In the genomic region with DNA sequence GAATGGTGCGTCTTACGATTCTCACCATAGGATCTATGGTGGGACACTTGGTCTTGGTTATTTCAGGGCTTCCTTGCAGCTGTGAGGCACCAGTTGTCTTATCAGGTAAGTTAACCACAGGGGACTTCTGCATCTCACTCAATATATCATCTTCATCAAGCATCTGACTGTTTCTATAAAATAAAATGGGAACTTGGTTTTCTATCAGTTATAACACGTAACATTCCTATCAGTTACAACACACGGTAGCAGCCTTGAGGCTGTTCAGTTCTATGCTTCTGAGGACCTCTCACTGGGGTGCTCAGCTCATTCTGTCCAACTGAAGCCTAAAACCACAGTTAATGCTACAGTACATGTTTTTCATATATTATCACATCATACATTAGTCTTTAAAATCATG, we compare ENCODE assay signal across 21 mouse cellular contexts. TPM values are rescaled to one million over a fixed set of nuclear protein-coding genes. Genes with fewer than 3 reads are reported as not detected.
DNase-seq lines count a peak whose midpoint lies in the region; ATAC-seq and TF ChIP-seq lines count a peak whose summit lies in the region.
"Had no signal": no experiment of that assay in that cellular context is flagged by ENCODE, and none has a peak within 500 bp of the region (broad histone marks: within the 10 kb centered on the region; RNA-seq: fewer than 3 reads in every experiment).

No protein-coding gene starts in this region.

- no peaks in the 10 kb centered on the region for H3K9me3 ChIP-seq in G1E (replicated peaks)
- H3K9me3 ChIP-seq in liver, embryonic 13.5 days (replicated peaks): no peaks in the 10 kb centered on the region
- H3K9me3 ChIP-seq in liver, postnatal 0 days (ENCODE audit: low read length): no peaks in the 10 kb centered on the region
- H3K9me3 ChIP-seq in lung, postnatal 0 days (ENCODE audit: low read length): no peaks in the 10 kb centered on the region
- H3K9me3 ChIP-seq: embryonic facial prominence, embryonic 12.5 days; forebrain, embryonic 13.5 days; heart, embryonic 15.5 days; hindbrain, embryonic 10.5 days had no signal

- peak; percentile 91 for TF ChIP-seq EP300 in liver, postnatal 0 days (IDR thresholded peaks at IDR 0.05; ENCODE audit: low read depth)
- TF ChIP-seq EP300 in lung, postnatal 0 days (IDR thresholded peaks at IDR 0.05): no peak

- H3K27me3 ChIP-seq in G1E (ENCODE audit: insufficient read depth, low read length): no peaks in the 10 kb centered on the region
- no peaks in the 10 kb centered on the region for H3K27me3 ChIP-seq in liver, embryonic 13.5 days
- no peaks in the 10 kb centered on the region for H3K27me3 ChIP-seq in liver, postnatal 0 days (ENCODE audit: insufficient read depth, low read length)
- H3K27me3 ChIP-seq in lung, postnatal 0 days (replicated peaks; ENCODE audit: insufficient read depth, low read length): no peaks in the 10 kb centered on the region
- H3K27me3 ChIP-seq: embryonic facial prominence, embryonic 12.5 days; forebrain, embryonic 13.5 days; heart, embryonic 15.5 days had no signal

- H3K9ac ChIP-seq in liver, embryonic 13.5 days: no peak overlapping the region
- H3K9ac ChIP-seq in liver, postnatal 0 days (replicated peaks): no peak overlapping the region
- H3K9ac ChIP-seq in lung, postnatal 0 days (replicated peaks; ENCODE audit: low read depth): no peak overlapping the region
- H3K9ac ChIP-seq: embryonic facial prominence, embryonic 12.5 days; forebrain, embryonic 13.5 days; forebrain, postnatal 0 days; heart, embryonic 15.5 days; hindbrain, embryonic 14.5 days had no signal

- peaks cover 78% of the 10 kb centered on the region for H3K4me1 ChIP-seq in G1E (ENCODE audit: insufficient read depth, low read depth, low read length)
- peaks cover 46% of the 10 kb centered on the region for H3K4me1 ChIP-seq in liver, embryonic 13.5 days (replicated peaks)
- H3K4me1 ChIP-seq in liver, postnatal 0 days (ENCODE audit: insufficient read depth): no peaks in the 10 kb centered on the region
- no peaks in the 10 kb centered on the region for H3K4me1 ChIP-seq in lung, postnatal 0 days (ENCODE audit: insufficient read depth, low read depth, low read length)
- H3K4me1 ChIP-seq: forebrain, embryonic 13.5 days; heart, embryonic 15.5 days; hindbrain, embryonic 10.5 days had no signal

- peak; percentile 62 for DNase-seq in G1E (ENCODE audit: low spot score)
- DNase-seq in liver, embryonic 13.5 days: no peak
- DNase-seq in liver, postnatal 0 days: no peak
- DNase-seq in thymus, postnatal 10 days (ENCODE audit: low spot score in 2 of 2): no peak
- no peak for DNase-seq in lung, postnatal 0 days (ENCODE audit: low spot score)
- no peak for DNase-seq in cerebellum, postnatal 25 days
- no peak for DNase-seq in lung, postnatal 4 days
- DNase-seq: adrenal gland, postnatal 10 days; cerebellum, adult 11-12 months; cerebellum, adult 9-10 months; forebrain, postnatal 0 days; gastrocnemius, postnatal 14 days; heart, adult 2 months; heart, postnatal 14 days had no signal

- no peak overlapping the region; the same call in 1 of the 2 replicates for H3K4me3 ChIP-seq in G1E (ENCODE audit: low read depth, low read length)
- H3K4me3 ChIP-seq in liver, embryonic 13.5 days (replicated peaks): no peak overlapping the region
- H3K4me3 ChIP-seq in liver, postnatal 0 days (ENCODE audit: low read depth, low read length): no peak overlapping the region
- H3K4me3 ChIP-seq in lung, postnatal 0 days (ENCODE audit: low read depth, low read length): no peak overlapping the region
- H3K4me3 ChIP-seq: embryonic facial prominence, embryonic 12.5 days; forebrain, embryonic 13.5 days; heart, adult 2 months; heart, embryonic 15.5 days; hindbrain, embryonic 10.5 days had no signal

- ATAC-seq in G1E (ENCODE audit: extremely low read depth, insufficient number of reproducible peaks, low FRiP score, poor library complexity, severe bottlenecking): peak; percentile 80
- peak; percentile 65 for ATAC-seq in common myeloid progenitor, adult 5-6 weeks (replicated peaks; ENCODE audit: low read depth, poor library complexity, severe bottlenecking)
- peak; percentile 72 for ATAC-seq in liver, embryonic 13.5 days (ENCODE audit: low read depth)
- ATAC-seq in liver, postnatal 0 days: peak; percentile 73
- ATAC-seq in lung, postnatal 0 days: no peak
- ATAC-seq: forebrain, embryonic 13.5 days; forebrain, postnatal 0 days had no signal

- peaks cover 50% of the 10 kb centered on the region for H3K36me3 ChIP-seq in G1E (replicated peaks)
- H3K36me3 ChIP-seq in liver, embryonic 13.5 days: peaks cover 26% of the 10 kb centered on the region
- peaks cover 4% of the 10 kb centered on the region for H3K36me3 ChIP-seq in liver, postnatal 0 days (replicated peaks; ENCODE audit: insufficient read depth, low read length)
- H3K36me3 ChIP-seq in lung, postnatal 0 days (ENCODE audit: insufficient read depth, low read length): no peaks in the 10 kb centered on the region

- H3K4me2 ChIP-seq in liver, embryonic 13.5 days: no peak overlapping the region
- no peak overlapping the region for H3K4me2 ChIP-seq in liver, postnatal 0 days (ENCODE audit: low read depth, low read length)
- no peak overlapping the region for H3K4me2 ChIP-seq in lung, postnatal 0 days (replicated peaks; ENCODE audit: low read depth, low read length)
- H3K4me2 ChIP-seq: embryonic facial prominence, embryonic 12.5 days; forebrain, embryonic 13.5 days; heart, embryonic 11.5 days; heart, embryonic 15.5 days; hindbrain, embryonic 14.5 days had no signal

- peak overlapping the region; percentile 66 for H3K27ac ChIP-seq in liver, embryonic 13.5 days
- H3K27ac ChIP-seq in liver, postnatal 0 days (ENCODE audit: low read depth): no peak overlapping the region
- no peak overlapping the region for H3K27ac ChIP-seq in lung, postnatal 0 days (ENCODE audit: low read length)
- H3K27ac ChIP-seq: embryonic facial prominence, embryonic 12.5 days; forebrain, embryonic 13.5 days; heart, adult 2 months; heart, embryonic 15.5 days; hindbrain, embryonic 10.5 days; hindbrain, embryonic 14.5 days had no signal

- no peak for TF ChIP-seq CTCF in G1E (IDR thresholded peaks at IDR 0.05; ENCODE audit: low read depth, low read length)
- no peak for TF ChIP-seq CTCF in liver, postnatal 0 days (IDR thresholded peaks at IDR 0.05; ENCODE audit: low read depth)
- TF ChIP-seq CTCF in lung, postnatal 0 days (IDR thresholded peaks at IDR 0.05): no peak

- 25% methylated on average over 4 of the region's 4 CpGs for WGBS in liver, embryonic 13.5 days (ENCODE audit: insufficient replicate concordance)
- 56% methylated on average over 4 of the region's 4 CpGs for WGBS in liver, postnatal 0 days (ENCODE audit: insufficient replicate concordance)
- 89% methylated on average over 4 of the region's 4 CpGs for WGBS in lung, postnatal 0 days

RNA-seq across cellular contexts. Expression of gene Aplf, which starts 13.2 kb away (rescaled TPM):
- total RNA-seq in G1E (2014; fragmentation: Nextera tagmentation) (81.4 and 111 TPM in 2 replicates), G1E (2017) (79.6 and 81.7 TPM in 2 replicates)
- polyA plus RNA-seq in G1E (2012): 18.7 and 23.0 TPM in 2 replicates
- total RNA-seq in common myeloid progenitor, adult 5-6 weeks (2017): 36.5 and 42.4 TPM in 2 replicates
- 16.6 and 19.8 TPM in 2 replicates for polyA plus RNA-seq in liver, embryonic 13.5 days (2015; fragmentation: Nextera tagmentation; extraction: Ambion mirVana)
- polyA plus RNA-seq in liver, postnatal 0 days (2015; fragmentation: Nextera tagmentation; extraction: Ambion mirVana): 5.5 and 7.1 TPM in 2 replicates
- 8.7 and 10.0 TPM in 2 replicates for polyA plus RNA-seq in lung, postnatal 0 days (2015; fragmentation: Nextera tagmentation; extraction: Ambion mirVana)
